Mouse (Mus musculus) heart, embryonic 14.5 days (tissue): Measurements from ENCODE around the gene Rflnb. TPM values are rescaled to one million over a fixed set of nuclear protein-coding genes. Genes with fewer than 3 reads are reported as not detected.

Source experiments
- ATAC-seq: fragments of 200-750 bp; cut with Nextera tagmentation; 2 replicates; pipeline ENCODE4 v1.8.0; 2017; ENCODE audit warnings: low read depth, moderate TSS enrichment; ENCODE audit not compliant: insufficient number of reproducible peaks, insufficient read depth, low FRiP score
- H3K27ac ChIP-seq, 2 experiments: fragments of 200-500 bp in 1 of 2; fragments of 300-500 bp in 1 of 2; sonication (generic) in 1 of 2; replicated peaks in 1 of 2; 2 replicates each; pipeline ENCODE4 v1.5.1; 2012 to 2014; ENCODE audit warnings: low read depth in 2 of 2, low read length in 2 of 2, control low read depth in 1 of 2, mild to moderate bottlenecking in 1 of 2, mixed read lengths in 1 of 2; ENCODE audit not compliant: control insufficient read depth in 1 of 2, insufficient read depth in 1 of 2
- H3K27me3 ChIP-seq: fragments of 300-500 bp; sonication (generic); 2 replicates; pipeline ENCODE4 v1.6.1; 2014; ENCODE audit warnings: mild to moderate bottlenecking, low read length, control low read depth; ENCODE audit not compliant: control insufficient read depth, insufficient read depth
- H3K36me3 ChIP-seq: fragments of 300-500 bp; sonication (generic); 2 replicates; pipeline ENCODE4 v1.6.1; 2014; ENCODE audit warnings: mild to moderate bottlenecking, control low read depth, low read length, mixed read lengths; ENCODE audit not compliant: control insufficient read depth, insufficient read depth
- H3K4me1 ChIP-seq, 2 experiments: fragments of 200-500 bp in 1 of 2; fragments of 300-500 bp in 1 of 2; sonication (generic) in 1 of 2; 2 replicates each; pipeline ENCODE4 v1.6.1; 2012 to 2014; ENCODE audit warnings: low read length in 2 of 2, control low read depth in 1 of 2, mixed read lengths in 1 of 2; ENCODE audit not compliant: control insufficient read depth in 2 of 2, insufficient read depth in 2 of 2
- H3K4me2 ChIP-seq: fragments of 300-500 bp; sonication (generic); 2 replicates; pipeline ENCODE4 v1.6.1; 2014; ENCODE audit warnings: mild to moderate bottlenecking, low read length
- H3K4me3 ChIP-seq, 2 experiments: fragments of 200-500 bp in 1 of 2; fragments of 300-500 bp in 1 of 2; sonication (generic) in 1 of 2; 2 replicates each; pipeline ENCODE4 v1.5.1; 2012 to 2014; ENCODE audit warnings: low read length in 2 of 2, mild to moderate bottlenecking in 2 of 2, control low read depth in 1 of 2, low read depth in 1 of 2, moderate library complexity in 1 of 2; ENCODE audit not compliant: control insufficient read depth in 1 of 2, insufficient read depth in 1 of 2
- H3K9ac ChIP-seq: fragments of 300-500 bp; sonication (generic); 2 replicates; pipeline ENCODE4 v1.6.1; 2014; ENCODE audit warnings: mild to moderate bottlenecking, low read length
- H3K9me3 ChIP-seq: fragments of 300-500 bp; sonication (generic); 2 replicates; pipeline ENCODE4 v1.6.1; 2016; ENCODE audit warnings: low read length, control low read depth; ENCODE audit not compliant: control insufficient read depth
- WGBS: fragments of 180-500 bp; shearing (Covaris S2); extraction: QIAGEN DNeasy Blood & Tissue Kit; methylation state at CpG from one replicate; pipeline ENCODE4 v1.1.7; 2014; 5-methylcytosine and 5-hydroxymethylcytosine counted together
- polyA plus RNA-seq: library from polyadenylated mRNA; unstranded; fragments of >200 nt; fragmentation: Nextera tagmentation; extraction: Ambion mirVana; gene quantifications from 2 replicates; pipeline ENCODE4 v1.2.1, GENCODE M21; 2014

Rflnb gene
- polyA plus RNA-seq: 11.5 and 13.2 TPM in 2 replicates

- H3K4me3 ChIP-seq: peak within 1 kb of the TSS; percentile 70 to 72
- ATAC-seq: peak; percentile 87
- WGBS: under 1% methylated on average over 99 of the region's 112 CpGs
Measured at GRCm38 (mm10) chr11:76027139-76028071, at the start of gene Rflnb. TSS of gene Rflnb (minus strand) at chr11:76027782.

GRCm38 (mm10) chr11:76077341-76077740, 49.8 kb upstream of the Rflnb start:
- WGBS: 75% methylated on average over 6 of the region's 6 CpGs

More at GRCm38 (mm10) chr11:76027139-76028071, at the start of gene Rflnb:
- peaks cover 2% of the 10 kb centered on the region; the same call in 1 of the 2 replicates for H3K27me3 ChIP-seq
- H3K4me2 ChIP-seq: peak within 1 kb of the TSS; percentile 95
- no peaks in the 10 kb centered on the region for H3K9me3 ChIP-seq
- H3K36me3 ChIP-seq: peaks cover 3% of the 10 kb centered on the region; the same call in 1 of the 2 replicates
- peak within 1 kb of the TSS in 1 of 2 experiments; percentile 55; a peak in 2 of 4 replicates for H3K27ac ChIP-seq
- H3K4me1 ChIP-seq: peaks cover 5 to 9% of the 10 kb centered on the region in 2 experiments; a peak in 3 of 4 replicates
- peak within 1 kb of the TSS; percentile 76 for H3K9ac ChIP-seq

GRCm38 (mm10) chr11:76074296-76075093, 46.9 kb upstream of the Rflnb start:
- WGBS: 70% methylated on average over 11 of the region's 11 CpGs
- H3K4me2 ChIP-seq: no peak overlapping the region
- H3K9me3 ChIP-seq: no peaks in the 10 kb centered on the region
- no peak overlapping the region for H3K9ac ChIP-seq
- H3K36me3 ChIP-seq: peaks cover 44% of the 10 kb centered on the region
- H3K27me3 ChIP-seq: no peaks in the 10 kb centered on the region
- H3K4me1 ChIP-seq: peaks cover 3 to 6% of the 10 kb centered on the region in 2 experiments; a peak in 2 of 4 replicates
- no peak for ATAC-seq
- H3K27ac ChIP-seq: no peak overlapping the region
- H3K4me3 ChIP-seq: no peak overlapping the region

More at GRCm38 (mm10) chr11:76077341-76077740, 49.8 kb upstream of the Rflnb start:
- Histone ChIP-seq H3K4me3 (no peak overlapping the region), H3K9ac (no peak overlapping the region), H3K27ac (no peak overlapping the region), H3K36me3 (peaks cover 60% of the 10 kb centered on the region), H3K4me1 (peaks cover 3 to 6% of the 10 kb centered on the region in 2 experiments; a peak in 2 of 4 replicates), H3K9me3 (no peaks in the 10 kb centered on the region), H3K27me3 (no peaks in the 10 kb centered on the region), H3K4me2 (no peak overlapping the region)
- ATAC-seq: no peak

- no peak for ATAC-seq
- peaks cover 5 to 14% of the 10 kb centered on the region in 2 experiments for H3K4me1 ChIP-seq
- H3K27ac ChIP-seq: no peak overlapping the region
- no peaks in the 10 kb centered on the region for H3K9me3 ChIP-seq
- whole genome bisulfite sequencing: 89% methylated on average over 6 of the region's 6 CpGs
- H3K4me2 ChIP-seq: no peak overlapping the region
- no peak overlapping the region for H3K4me3 ChIP-seq
- peaks cover 25% of the 10 kb centered on the region for H3K36me3 ChIP-seq
- H3K9ac ChIP-seq: no peak overlapping the region
- H3K27me3 ChIP-seq: no peaks in the 10 kb centered on the region
Measured at GRCm38 (mm10) chr11:76069816-76070215, 42.2 kb upstream of the Rflnb start.

- Histone ChIP-seq H3K36me3 (peaks cover 24% of the 10 kb centered on the region), H3K9me3 (no peaks in the 10 kb centered on the region), H3K27me3 (no peaks in the 10 kb centered on the region), H3K4me1 (peaks cover 3 to 11% of the 10 kb centered on the region in 2 experiments; a peak in 3 of 4 replicates), H3K27ac (no peak overlapping the region), H3K9ac (no peak overlapping the region), H3K4me3 (no peak overlapping the region), H3K4me2 (no peak overlapping the region)
- ATAC-seq: no peak
- 81% methylated on average over 15 of the region's 15 CpGs for WGBS
Measured at GRCm38 (mm10) chr11:76066563-76067156, 39.1 kb upstream of the Rflnb start.

GRCm38 (mm10) chr11:76065521-76066095, 38.0 kb upstream of the Rflnb start:
- Histone ChIP-seq H3K9me3 (no peaks in the 10 kb centered on the region), H3K9ac (no peak overlapping the region), H3K4me2 (no peak overlapping the region), H3K27me3 (no peaks in the 10 kb centered on the region), H3K4me3 (no peak overlapping the region), H3K4me1 (peaks cover 3 to 11% of the 10 kb centered on the region in 2 experiments; a peak in 3 of 4 replicates), H3K27ac (no peak overlapping the region), H3K36me3 (peaks cover 21% of the 10 kb centered on the region)
- WGBS: 74% methylated on average over 9 of the region's 9 CpGs
- no peak for ATAC-seq
